Mouse (Mus musculus): ENCODE results near the gene Tmem141. TPM values are rescaled to one million over a fixed set of nuclear protein-coding genes. Genes with fewer than 3 reads are reported as not detected.

Tmem141 gene
- total RNA-seq, 2 experiments from 2014 or later, result 21.6 to 22.3 TPM

- no peak overlapping the region for H3K27ac ChIP-seq
- intact Hi-C loops (cut with DNase I), result no loop called here
- no peak overlapping the region for H3K4me3 ChIP-seq
- TF ChIP-seq CTCF (IDR thresholded peaks at IDR 0.05), result no peak
- DNase-seq (ENCODE audit: extremely low spot score in 1 of 2, low spot score in 2 of 2), result no peak
These were observed 21.8 kb downstream of the Tmem141 start for GRCm38 (mm10) chr2:25600037-25600436.

GRCm38 (mm10) chr2:25598749-25599148 lies 23.1 kb downstream of the Tmem141 start:
- no peak overlapping the region for H3K27ac ChIP-seq
- TF ChIP-seq CTCF (IDR thresholded peaks at IDR 0.05), result no peak
- H3K4me3 ChIP-seq, result no peak overlapping the region
- intact Hi-C loops (cut with DNase I), result no loop called here
- no peak for DNase-seq (ENCODE audit: extremely low spot score in 1 of 2, low spot score in 2 of 2)

- DNase-seq (ENCODE audit: extremely low spot score in 1 of 2, low spot score in 2 of 2), result no peak
- intact Hi-C loops (cut with DNase I), result no loop called here
- Histone ChIP-seq H3K27ac (no peak overlapping the region), H3K4me3 (no peak overlapping the region)
- TF ChIP-seq CTCF (IDR thresholded peaks at IDR 0.05), result no peak
These were observed 24.9 kb downstream of the Tmem141 start for GRCm38 (mm10) chr2:25596765-25597510.

- no peak overlapping the region for H3K4me3 ChIP-seq
- no peak overlapping the region for H3K27ac ChIP-seq
- intact Hi-C loops (cut with DNase I), result no loop called here
- TF ChIP-seq CTCF (IDR thresholded peaks at IDR 0.05), result peak; percentile 69
- no peak for DNase-seq (ENCODE audit: extremely low spot score in 1 of 2, low spot score in 2 of 2)
These were observed 29.9 kb downstream of the Tmem141 start for GRCm38 (mm10) chr2:25591863-25592262.

DNA sequence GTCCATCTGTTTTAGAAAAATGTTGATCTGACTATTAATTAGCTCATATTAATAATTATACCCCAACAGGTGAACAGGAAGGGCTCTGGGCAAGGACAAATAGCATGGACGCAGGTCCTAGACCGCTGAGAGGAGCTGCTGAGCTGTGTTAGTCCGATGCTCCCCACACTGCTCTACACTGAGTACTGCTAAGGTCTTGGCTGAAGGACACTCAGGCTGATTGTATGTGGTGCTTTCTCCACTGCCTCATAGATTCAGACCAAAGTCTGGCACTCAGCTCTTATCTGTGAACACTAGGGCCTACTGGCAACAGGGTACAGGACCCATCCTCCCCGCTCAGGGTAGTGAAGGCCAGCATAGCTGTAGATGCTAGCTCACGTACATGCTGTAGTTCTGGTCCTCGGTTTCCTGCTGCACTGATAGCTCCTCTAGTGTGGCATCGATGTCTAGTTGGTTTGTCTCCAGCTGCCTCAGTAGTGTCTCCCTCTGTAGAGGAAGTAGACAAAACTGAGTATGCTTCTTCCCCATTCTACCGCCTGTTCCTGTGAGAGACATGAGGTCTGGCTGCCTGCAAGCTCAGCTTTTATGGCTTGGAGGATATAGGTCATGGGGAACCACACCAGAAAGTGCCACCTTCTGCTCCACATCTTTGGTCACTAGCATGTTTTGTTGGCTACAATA lies 33.4 kb downstream of the Tmem141 start:
- intact Hi-C loops (cut with DNase I), result no loop called here
- Histone ChIP-seq H3K27ac (no peak overlapping the region), H3K4me3 (no peak overlapping the region)
- TF ChIP-seq CTCF (IDR thresholded peaks at IDR 0.05), result no peak
- peak in 1 of 2 experiments; percentile 8 for DNase-seq (ENCODE audit: extremely low spot score in 1 of 2, low spot score in 2 of 2)

- DNase-seq (ENCODE audit: extremely low spot score in 1 of 2, low spot score in 2 of 2), result no peak
- no peak for TF ChIP-seq CTCF (IDR thresholded peaks at IDR 0.05)
- H3K27ac ChIP-seq, result no peak overlapping the region; the same call in 1 of the 2 replicates
- intact Hi-C loops (cut with DNase I), result no loop called here
- H3K4me3 ChIP-seq, result no peak overlapping the region
These were observed 34.5 kb downstream of the Tmem141 start for GRCm38 (mm10) chr2:25587290-25587689.

GRCm38 (mm10) chr2:25585601-25586000 lies 36.2 kb downstream of the Tmem141 start:
- peak overlapping the region; percentile 96 for H3K27ac ChIP-seq
- DNase-seq (ENCODE audit: extremely low spot score in 1 of 2, low spot score in 2 of 2), result no peak
- TF ChIP-seq CTCF (IDR thresholded peaks at IDR 0.05), result no peak
- intact Hi-C loops (cut with DNase I), result no loop called here
- H3K4me3 ChIP-seq, result no peak overlapping the region

DNA sequence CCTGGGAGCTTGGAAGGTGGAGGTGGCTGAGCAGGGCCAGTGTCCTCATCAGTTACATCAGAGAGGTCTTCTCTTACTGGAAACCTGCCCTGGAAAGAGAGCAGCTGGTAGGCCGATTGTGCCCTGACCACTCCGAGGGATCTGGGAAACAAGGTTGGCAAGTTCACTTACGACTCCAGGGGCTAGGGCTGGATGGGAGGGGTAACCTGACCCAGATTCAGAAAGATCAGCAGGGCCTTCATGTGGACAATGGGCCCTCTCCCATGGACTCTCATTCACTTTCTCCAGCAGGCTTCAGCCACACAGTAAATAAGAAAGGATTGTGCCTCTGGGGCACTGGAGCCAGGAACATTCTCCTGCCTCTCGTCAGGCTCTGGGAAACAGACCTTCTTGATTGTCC lies 36.9 kb downstream of the Tmem141 start:
- intact Hi-C loops (cut with DNase I), result loop anchor here (5.0 kb wide), 1 partner anchor 38 kb away; the partner anchor contains the start of gene Traf2
- no peak for TF ChIP-seq CTCF (IDR thresholded peaks at IDR 0.05)
- Histone ChIP-seq H3K4me3 (no peak overlapping the region), H3K27ac (peak overlapping the region; percentile 96)
- peak in 1 of 2 experiments; percentile 32 for DNase-seq (ENCODE audit: extremely low spot score in 1 of 2, low spot score in 2 of 2)

DNA sequence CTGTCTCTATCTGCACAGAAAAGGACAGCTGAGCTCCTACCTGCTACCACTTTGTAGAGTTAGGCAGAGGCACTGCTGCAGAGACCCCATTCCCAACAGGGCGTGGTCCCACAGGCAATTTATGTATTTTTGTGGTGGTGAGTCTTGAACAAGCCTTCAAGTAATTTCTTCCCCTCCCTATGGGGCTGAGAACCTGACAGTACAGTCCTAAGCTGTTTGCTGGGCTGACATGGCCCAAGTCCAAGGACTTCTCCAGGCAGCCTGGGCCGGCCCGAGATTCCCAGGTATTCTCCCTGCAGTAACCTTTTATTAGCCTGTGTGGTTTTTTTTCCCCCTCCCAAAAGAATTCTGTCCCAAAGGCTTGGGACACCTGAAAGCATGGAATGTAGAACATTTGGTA lies 37.7 kb downstream of the Tmem141 start:
- intact Hi-C loops (cut with DNase I), result loop anchor here (5.0 kb wide), 1 partner anchor 37 kb away; the partner anchor contains the start of gene Traf2
- peak in 1 of 2 experiments; percentile 10 for DNase-seq (ENCODE audit: extremely low spot score in 1 of 2, low spot score in 2 of 2)
- TF ChIP-seq CTCF (IDR thresholded peaks at IDR 0.05), result no peak
- H3K27ac ChIP-seq, result peak overlapping the region; percentile 96
- H3K4me3 ChIP-seq, result no peak overlapping the region

GRCm38 (mm10) chr2:25583571-25583970 lies 38.2 kb downstream of the Tmem141 start:
- intact Hi-C loops (cut with DNase I), result loop anchor here (5.0 kb wide), 1 partner anchor 36 kb away; the partner anchor contains the start of gene Traf2
- no peak for TF ChIP-seq CTCF (IDR thresholded peaks at IDR 0.05)
- DNase-seq (ENCODE audit: extremely low spot score in 1 of 2, low spot score in 2 of 2), result peak in 1 of 2 experiments; percentile 16
- no peak overlapping the region for H3K4me3 ChIP-seq
- peak overlapping the region; percentile 96 for H3K27ac ChIP-seq

DNA sequence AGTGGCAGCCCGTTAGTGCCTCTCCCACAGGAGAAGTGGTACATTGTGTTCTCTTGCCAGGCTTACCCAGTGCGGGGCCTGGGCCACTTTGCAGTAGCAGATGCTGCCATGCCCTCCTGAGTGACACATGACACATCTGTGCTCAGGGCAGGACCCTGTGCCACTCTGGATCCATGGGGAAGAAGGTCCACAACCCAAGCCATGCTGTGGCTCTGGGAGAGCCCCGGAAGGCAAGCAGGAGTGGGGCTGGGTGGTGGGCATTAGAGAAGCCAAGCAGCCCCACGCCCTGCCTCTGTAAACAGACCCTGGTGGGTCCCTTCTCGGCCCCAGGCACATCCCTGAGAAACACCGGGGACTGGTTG lies 38.7 kb downstream of the Tmem141 start:
- peak in 1 of 2 experiments; percentile 27 for DNase-seq (ENCODE audit: extremely low spot score in 1 of 2, low spot score in 2 of 2)
- TF ChIP-seq CTCF (IDR thresholded peaks at IDR 0.05), result no peak
- Histone ChIP-seq H3K27ac (peak overlapping the region; percentile 96), H3K4me3 (no peak overlapping the region)
- intact Hi-C loops (cut with DNase I), result loop anchor here (5.0 kb wide), 1 partner anchor 36 kb away; the partner anchor contains the start of gene Traf2

DNA sequence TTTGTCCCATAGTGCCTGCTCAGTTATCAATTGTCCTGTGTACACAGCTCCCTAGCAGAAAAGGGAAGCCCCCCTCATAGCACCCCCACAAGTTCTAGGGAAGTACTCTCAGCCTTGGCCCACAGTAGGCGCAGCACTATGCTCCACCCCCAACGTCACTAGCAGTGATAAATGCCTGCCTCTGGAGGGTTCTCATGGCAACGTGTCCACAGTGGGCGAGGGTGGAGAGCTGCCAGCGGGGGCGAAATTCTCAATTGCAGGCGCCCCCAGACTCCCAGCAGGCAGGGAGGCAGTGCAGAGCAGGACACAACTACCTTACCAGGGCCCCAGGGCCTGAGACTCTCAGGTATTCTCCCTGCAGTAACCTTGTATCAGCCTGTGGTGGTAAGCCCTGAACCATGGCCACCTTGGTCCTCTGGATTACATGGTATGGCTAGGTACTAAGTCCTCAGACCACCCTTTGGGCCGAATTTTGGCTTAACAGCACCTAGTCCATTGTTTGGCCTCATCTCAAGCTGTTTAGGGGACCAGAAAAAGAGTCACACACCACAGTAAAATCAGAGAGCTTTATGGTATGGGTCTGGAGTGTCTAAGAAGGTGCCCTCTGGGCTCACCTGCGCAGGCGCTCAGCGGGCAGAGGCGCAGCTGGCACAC lies 39.2 kb downstream of the Tmem141 start:
- intact Hi-C loops (cut with DNase I), result loop anchor here (5.0 kb wide), 1 partner anchor 35 kb away; the partner anchor contains the start of gene Traf2
- Histone ChIP-seq H3K27ac (peak overlapping the region; percentile 96), H3K4me3 (no peak overlapping the region)
- no peak for TF ChIP-seq CTCF (IDR thresholded peaks at IDR 0.05)
- peak; percentile 85 to 88 for DNase-seq (ENCODE audit: extremely low spot score in 1 of 2, low spot score in 2 of 2)
